Mouse (Mus musculus) CH12.LX (cell line): ENCODE measurements around the gene H2afj. TPM values are rescaled to one million over a fixed set of nuclear protein-coding genes. Genes with fewer than 3 reads are reported as not detected.

Source experiments
- DNase-seq: peaks from one replicate; pipeline ENCODE4 v3.0.0-alpha.2; 2013; ENCODE audit errors: extremely low read depth
- H3K27ac ChIP-seq: 2 replicates; pipeline ENCODE4 v1.5.1; 2012; ENCODE audit warnings: low read depth, mild to moderate bottlenecking, control low read depth, moderate library complexity; ENCODE audit not compliant: insufficient read depth
- H3K27me3 ChIP-seq: replicated peaks from 2 replicates; pipeline ENCODE3; 2012; ENCODE audit warnings: inconsistent platforms
- H3K36me3 ChIP-seq, 2 experiments: replicated peaks in 1 of 2; 2 replicates each; pipeline versions ENCODE3 to v1.6.1; 2012; ENCODE audit warnings: inconsistent platforms in 1 of 2, low read length in 1 of 2, mild to moderate bottlenecking in 1 of 2, mixed read lengths in 1 of 2, moderate library complexity in 1 of 2; ENCODE audit not compliant: control insufficient read depth in 1 of 2, insufficient read depth in 1 of 2
- H3K4me1 ChIP-seq, 2 experiments: 2 replicates each; pipeline ENCODE4 v1.6.1; 2012; ENCODE audit warnings: inconsistent platforms in 1 of 2, moderate library complexity in 1 of 2; ENCODE audit not compliant: insufficient read depth in 2 of 2, control insufficient read depth in 1 of 2
- H3K4me2 ChIP-seq: 2 replicates; pipeline ENCODE4 v1.6.1; 2012; ENCODE audit warnings: low read depth, mild to moderate bottlenecking, control low read depth; ENCODE audit not compliant: poor library complexity, insufficient read depth, severe bottlenecking
- H3K4me3 ChIP-seq, 3 experiments: fragments of 150-350 bp in 1 of 3; sonication (generic) in 1 of 3; replicated peaks in 1 of 3; 2 replicates each; pipeline versions ENCODE3 to v1.5.1; 2011 to 2012; ENCODE audit warnings: low read depth in 2 of 3, low read length in 2 of 3, mild to moderate bottlenecking in 2 of 3, moderate library complexity in 2 of 3, control low read depth in 1 of 3, improper control_type of control experiment in 1 of 3, inconsistent platforms in 1 of 3, mixed read lengths in 1 of 3; ENCODE audit not compliant: poor library complexity in 1 of 3
- H3K79me2 ChIP-seq: replicated peaks from 2 replicates; pipeline ENCODE4 v1.6.1; 2012; ENCODE audit warnings: mild to moderate bottlenecking, moderate library complexity; ENCODE audit not compliant: control insufficient read depth, poor library complexity, insufficient read depth, severe bottlenecking; ENCODE audit errors: extremely low read depth
- H3K9ac ChIP-seq: 2 replicates; pipeline ENCODE4 v1.6.1; 2012; ENCODE audit warnings: low read depth, mild to moderate bottlenecking, control low read depth, moderate library complexity; ENCODE audit not compliant: insufficient read depth
- H3K9me3 ChIP-seq: replicated peaks from 2 replicates; pipeline ENCODE3; 2012; ENCODE audit warnings: low read length, inconsistent platforms, mixed read lengths
- CHD1 ChIP-seq: IDR thresholded peaks from 2 replicates; pipeline ENCODE4 v1.6.1; 2012; ENCODE audit warnings: low read depth, low read length, improper control_type of control experiment, inconsistent platforms
- CHD2 ChIP-seq: IDR thresholded peaks from 2 replicates; pipeline ENCODE4 v1.6.1; 2011; ENCODE audit warnings: low read length, improper control_type of control experiment
- CTCF ChIP-seq, 2 experiments: IDR thresholded peaks in 1 of 2; conservative IDR thresholded peaks in 1 of 2; 2 replicates each; pipeline ENCODE4 v1.5.1; 2011 to 2012; ENCODE audit warnings: low read depth in 2 of 2, low read length in 2 of 2, improper control_type of control experiment in 1 of 2, inconsistent platforms in 1 of 2, mild to moderate bottlenecking in 1 of 2, moderate library complexity in 1 of 2
- ELF1 ChIP-seq: IDR thresholded peaks from 2 replicates; pipeline ENCODE4 v1.6.1; 2014; ENCODE audit warnings: low read depth, mild to moderate bottlenecking, inconsistent platforms, low read length, improper control_type of control experiment
- EP300 ChIP-seq: IDR thresholded peaks from 2 replicates; pipeline ENCODE4 v1.6.1; 2011; ENCODE audit warnings: low read length, improper control_type of control experiment
- GABPA ChIP-seq: IDR thresholded peaks from 2 replicates; pipeline ENCODE4 v1.6.1; 2012; ENCODE audit warnings: low read depth, low read length, improper control_type of control experiment, inconsistent platforms; ENCODE audit not compliant: insufficient replicate concordance
- IRF4 ChIP-seq: IDR thresholded peaks from 2 replicates; pipeline ENCODE4 v1.6.1; 2014; ENCODE audit warnings: low read depth, mild to moderate bottlenecking, inconsistent platforms, low read length, improper control_type of control experiment
- JUN ChIP-seq: IDR thresholded peaks from 2 replicates; pipeline ENCODE4 v1.6.1; 2011; ENCODE audit warnings: low read depth, mild to moderate bottlenecking, low read length, improper control_type of control experiment, moderate library complexity; ENCODE audit not compliant: insufficient read depth
- MAFK ChIP-seq: IDR thresholded peaks from 2 replicates; pipeline ENCODE4 v1.6.1; 2011; ENCODE audit warnings: low read length, improper control_type of control experiment; ENCODE audit not compliant: insufficient replicate concordance
- MAX ChIP-seq: IDR thresholded peaks from 2 replicates; pipeline ENCODE4 v1.6.1; 2011; ENCODE audit warnings: low read length, improper control_type of control experiment
- MAZ ChIP-seq: IDR thresholded peaks from 2 replicates; pipeline ENCODE4 v1.6.1; 2012; ENCODE audit warnings: low read depth, mild to moderate bottlenecking, inconsistent platforms, low read length, improper control_type of control experiment, moderate library complexity
- MEF2A ChIP-seq: IDR thresholded peaks from 2 replicates; pipeline ENCODE4 v1.6.1; 2014; ENCODE audit warnings: low read depth, mild to moderate bottlenecking, inconsistent platforms, low read length, improper control_type of control experiment, borderline replicate concordance
- MYC ChIP-seq: IDR thresholded peaks from 2 replicates; pipeline ENCODE4 v1.6.1; 2011; ENCODE audit warnings: low read depth, mild to moderate bottlenecking, improper control_type of control experiment, low read length
- NELFE ChIP-seq: IDR thresholded peaks from 2 replicates; pipeline ENCODE4 v1.6.1; 2011; ENCODE audit warnings: low read depth, low read length, improper control_type of control experiment
- NRF1 ChIP-seq: IDR thresholded peaks from 2 replicates; pipeline ENCODE4 v1.6.1; 2014; ENCODE audit warnings: low read depth, mild to moderate bottlenecking, inconsistent platforms, low read length, improper control_type of control experiment, moderate library complexity
- POLR2AphosphoS2 ChIP-seq: IDR thresholded peaks from 2 replicates; pipeline ENCODE4 v1.6.1; 2011; ENCODE audit warnings: low read depth, low read length, improper control_type of control experiment
- RAD21 ChIP-seq: IDR thresholded peaks from 2 replicates; pipeline ENCODE4 v1.6.1; 2011; ENCODE audit warnings: low read depth, mild to moderate bottlenecking, low read length, improper control_type of control experiment, moderate library complexity
- SIN3A ChIP-seq: IDR thresholded peaks from 2 replicates; pipeline ENCODE4 v1.6.1; 2012; ENCODE audit warnings: low read length, improper control_type of control experiment, inconsistent platforms
- TCF12 ChIP-seq: IDR thresholded peaks from 2 replicates; pipeline ENCODE4 v1.6.1; 2014; ENCODE audit warnings: low read depth, mild to moderate bottlenecking, inconsistent platforms, low read length, improper control_type of control experiment
- USF1 ChIP-seq: IDR thresholded peaks from 2 replicates; pipeline ENCODE4 v1.6.1; 2014; ENCODE audit warnings: low read depth, mild to moderate bottlenecking, inconsistent platforms, low read length, improper control_type of control experiment
- USF2 ChIP-seq: conservative IDR thresholded peaks from 2 replicates; pipeline ENCODE4 v1.6.1; 2011; ENCODE audit warnings: low read depth, low read length, improper control_type of control experiment
- ZC3H11A ChIP-seq: IDR thresholded peaks from 2 replicates; pipeline ENCODE4 v1.6.1; 2012; ENCODE audit warnings: low read depth, mild to moderate bottlenecking, inconsistent platforms, low read length, improper control_type of control experiment
- ZNF384 ChIP-seq: IDR thresholded peaks from 2 replicates; pipeline ENCODE4 v1.6.1; 2012; ENCODE audit warnings: low read depth, low read length, improper control_type of control experiment, inconsistent platforms
- dilution Hi-C: fragments of 300-500 bp; cut with MboI; formaldehyde crosslinking; loops from 2 replicates; pipeline ENCODE4 v1.14.3; 2020; ENCODE audit warnings: low sequenced_read_pairs; ENCODE audit not compliant: extremely low pct_unique_long_range_greater_than_20kb, extremely low pct_ligation_motif_present
- in situ Hi-C: fragments of 300-500 bp; cut with MboI; formaldehyde crosslinking; loops from 3 replicates; pipeline ENCODE4 v1.14.3; 2019; ENCODE audit warnings: low sequenced_read_pairs, low pct_ligation_motif_present, low pct_unique_long_range_greater_than_20kb, mixed read lengths
- polyA plus RNA-seq: library from polyadenylated mRNA; unstranded; fragments of >175 nt; gene quantifications from 2 replicates; pipeline ENCODE4 v1.2.1, GENCODE M21; 2012; ENCODE audit warnings: low read depth; ENCODE audit not compliant: insufficient read length
- total RNA-seq, 2 experiments: library from RNA; depleted of rRNA; stranded (reverse); fragments of 300-350 nt in 1 of 2; fragments of >200 nt in 1 of 2; gene quantifications; 2 replicates each; pipeline ENCODE4 v1.2.3; 2012 to 2014

Gene H2afj
- total and polyA plus RNA-seq, 3 experiments: 124 to 217 (median 158) TPM

GRCm38 (mm10) chr6:136792884-136793758, 14.9 kb upstream of the H2afj start:
- Histone ChIP-seq H3K9me3 (no peaks in the 10 kb centered on the region), H3K4me2 (peak overlapping the region; percentile 48), H3K4me1 (peaks cover 0 to 9% of the 10 kb centered on the region in 2 experiments; a peak in 2 of 4 replicates), H3K27ac (no peak overlapping the region), H3K4me3 (no peak overlapping the region), H3K79me2 (no peaks in the 10 kb centered on the region), H3K9ac (no peak overlapping the region; the same call in 1 of the 2 replicates), H3K27me3 (no peaks in the 10 kb centered on the region), H3K36me3 (no peaks in the 10 kb centered on the region)
- no peak for TF ChIP-seq ZC3H11A
- no peak for TF ChIP-seq CHD1
- TF ChIP-seq USF1: no peak
- TF ChIP-seq NELFE: no peak
- TF ChIP-seq ELF1: no peak
- TF ChIP-seq CHD2: no peak
- no peak for TF ChIP-seq POLR2AphosphoS2
- no peak for TF ChIP-seq MYC
- TF ChIP-seq EP300: no peak
- TF ChIP-seq GABPA: no peak
- TF ChIP-seq MEF2A: no peak
- no peak for TF ChIP-seq TCF12
- TF ChIP-seq USF2: no peak
- TF ChIP-seq MAX: no peak
- TF ChIP-seq MAFK: no peak
- no peak for TF ChIP-seq MAZ
- TF ChIP-seq JUN: no peak
- TF ChIP-seq ZNF384: no peak
- no peak for TF ChIP-seq SIN3A
- DNase-seq: no peak
- in situ Hi-C loops (no loop called here), dilution Hi-C loops (no loop called here)

GRCm38 (mm10) chr6:136793831-136794525, 14.1 kb upstream of the H2afj start:
- no peak for DNase-seq
- Histone ChIP-seq H3K36me3 (no peaks in the 10 kb centered on the region), H3K9ac (no peak overlapping the region), H3K27ac (no peak overlapping the region), H3K9me3 (no peaks in the 10 kb centered on the region), H3K4me2 (peak overlapping the region; percentile 48), H3K4me1 (peaks cover 0 to 9% of the 10 kb centered on the region in 2 experiments; a peak in 2 of 4 replicates), H3K79me2 (no peaks in the 10 kb centered on the region), H3K27me3 (no peaks in the 10 kb centered on the region), H3K4me3 (no peak overlapping the region)
- in situ Hi-C loops (no loop called here), dilution Hi-C loops (no loop called here)
- TF ChIP-seq RAD21 (no peak), CTCF (conservative IDR thresholded peaks at IDR 0.05 in 1 of 2, IDR thresholded peaks at IDR 0.05 in 1 of 2; ENCODE audit: low read depth in 2 of 2, low read length in 2 of 2) (no peak), NRF1 (no peak), MYC (no peak), ELF1 (no peak), IRF4 (no peak)
